Mouse (Mus musculus) gastrocnemius, postnatal 25 days (tissue): ENCODE results near the gene Rreb1. TPM values are rescaled to one million over a fixed set of nuclear protein-coding genes. Genes with fewer than 3 reads are reported as not detected.
"Not testable (repeated sequence)": the region's sequence is repeated elsewhere in the genome, so short reads cannot be mapped to it uniquely, and the experiment has no call there.

Experiments
- DNase-seq: peaks from one replicate; pipeline ENCODE4 v3.0.0; 2022
- total RNA-seq, 2 experiments: library from RNA; stranded (reverse); gene quantifications; 1 replicate in 1 of 2; 2 replicates in 1 of 2; pipeline ENCODE4 v1.2.3; 2021

The Rreb1 gene
- total RNA-seq, 2 experiments from 2014 or later = 23.5 to 24.0 TPM

DNA sequence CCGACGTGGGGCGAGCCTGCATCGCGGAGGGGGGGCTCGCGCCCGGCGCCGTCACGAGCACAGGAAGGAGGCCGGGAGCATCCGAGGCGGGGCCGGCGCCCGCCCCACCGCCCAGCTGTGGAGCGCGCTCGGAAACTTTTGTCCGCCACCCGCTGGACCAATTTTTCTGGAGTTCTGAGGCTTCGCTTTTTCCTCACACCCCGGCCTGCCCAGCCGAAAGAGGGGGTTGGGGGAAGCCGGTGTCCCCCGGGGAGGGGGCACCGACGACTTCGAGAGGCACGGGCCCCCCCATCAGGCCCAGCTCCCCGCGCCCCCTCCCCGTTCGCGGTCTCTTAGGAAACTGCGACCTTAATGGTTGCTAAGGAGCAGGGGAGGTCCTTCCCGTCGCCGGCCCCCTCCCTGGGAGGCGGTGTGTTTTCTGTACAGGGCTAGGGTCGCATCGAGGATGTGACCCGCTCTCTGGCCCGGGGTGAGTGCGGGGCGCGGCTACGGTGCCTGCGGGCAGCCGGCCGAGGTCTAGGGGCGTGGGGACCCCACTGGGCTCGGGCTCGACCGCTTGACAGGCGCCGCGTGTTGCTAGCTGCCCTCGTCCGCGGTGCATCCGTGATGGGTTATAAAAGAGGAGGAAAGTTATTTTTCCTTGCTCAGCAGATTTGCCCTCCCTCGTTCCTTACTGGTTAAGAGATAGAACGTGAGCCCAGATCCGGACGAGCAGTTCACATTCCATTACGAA lies 49.2 kb downstream of the Rreb1 start:
- peak; percentile 73 for DNase-seq

DNA sequence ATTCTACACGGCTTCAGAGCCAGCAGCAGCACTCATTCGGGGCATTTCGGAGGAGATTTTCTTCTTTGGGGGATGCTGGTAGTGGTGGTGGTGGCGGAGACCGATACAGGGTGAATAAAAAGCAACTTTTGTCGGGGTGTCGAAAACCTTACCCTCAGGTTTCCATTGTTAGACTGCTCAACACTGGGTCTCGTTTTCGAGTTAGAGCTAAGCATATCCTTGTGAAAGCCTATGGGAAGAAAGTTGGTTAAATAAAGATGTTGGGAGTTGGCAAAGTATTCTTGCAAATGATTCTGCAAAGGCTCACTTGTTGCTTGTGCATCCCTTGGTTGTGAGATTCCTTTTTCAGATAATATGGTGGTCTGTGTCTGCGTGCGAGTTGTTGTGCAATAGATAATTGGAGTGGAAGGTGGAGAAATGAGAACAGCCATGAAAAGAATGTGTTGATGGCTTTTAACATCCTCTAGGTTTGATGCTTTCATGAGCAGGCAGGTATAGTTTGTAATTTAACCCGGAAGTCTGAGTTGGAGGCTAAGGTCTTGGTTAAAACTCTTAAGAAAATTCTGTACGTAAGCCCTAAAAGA lies 49.9 kb downstream of the Rreb1 start:
- DNase-seq = no peak

GRCm38 (mm10) chr13:37828928-37829327 lies 50.7 kb downstream of the Rreb1 start:
- DNase-seq = no peak

- DNase-seq = no peak
These were observed 52.1 kb downstream of the Rreb1 start for GRCm38 (mm10) chr13:37830256-37830655.

- no peak for DNase-seq
These were observed 52.7 kb downstream of the Rreb1 start for GRCm38 (mm10) chr13:37830874-37831311.

DNA sequence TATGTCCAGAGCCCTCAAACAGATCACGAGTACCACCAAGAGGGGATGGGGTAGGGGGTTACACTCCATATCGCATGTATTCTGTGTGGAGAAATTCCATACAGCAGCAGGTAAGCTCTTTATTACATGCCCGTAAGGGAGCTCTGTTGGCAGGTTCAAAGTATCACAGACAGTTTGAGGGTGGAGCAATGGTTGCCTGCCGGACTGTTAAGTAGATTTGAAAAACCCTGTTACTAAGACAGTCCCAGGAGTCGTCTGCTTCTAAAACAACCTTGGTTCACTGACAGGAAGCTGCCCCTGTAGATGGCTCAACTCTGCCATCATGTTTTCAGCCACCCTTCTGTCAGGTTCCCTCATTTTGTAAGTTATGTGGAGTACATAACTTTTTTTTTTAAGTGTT lies 54.3 kb downstream of the Rreb1 start:
- no peak for DNase-seq

DNA sequence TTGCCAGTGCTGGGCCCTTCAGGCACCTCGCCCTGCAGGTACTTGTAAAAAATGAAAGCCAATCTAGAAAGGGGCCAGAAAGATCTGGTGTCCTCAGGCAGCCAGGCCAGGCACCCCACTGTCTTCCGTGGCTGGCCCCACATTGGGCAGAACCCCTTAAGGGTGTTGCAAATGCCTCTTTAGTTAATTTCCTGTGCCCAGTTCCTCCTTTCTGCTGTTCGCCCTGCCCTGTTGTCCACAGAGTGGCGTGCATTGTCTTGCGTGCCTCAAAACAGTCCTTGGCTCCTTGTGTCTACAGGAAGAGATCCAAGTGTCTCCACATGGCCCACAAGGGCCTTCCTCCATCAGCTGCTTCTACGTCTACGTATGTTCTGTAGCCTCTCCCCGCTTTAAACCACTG lies 55.3 kb downstream of the Rreb1 start:
- DNase-seq = no peak

- DNase-seq = no peak
These were observed 57.1 kb downstream of the Rreb1 start for GRCm38 (mm10) chr13:37835296-37835695.

DNA sequence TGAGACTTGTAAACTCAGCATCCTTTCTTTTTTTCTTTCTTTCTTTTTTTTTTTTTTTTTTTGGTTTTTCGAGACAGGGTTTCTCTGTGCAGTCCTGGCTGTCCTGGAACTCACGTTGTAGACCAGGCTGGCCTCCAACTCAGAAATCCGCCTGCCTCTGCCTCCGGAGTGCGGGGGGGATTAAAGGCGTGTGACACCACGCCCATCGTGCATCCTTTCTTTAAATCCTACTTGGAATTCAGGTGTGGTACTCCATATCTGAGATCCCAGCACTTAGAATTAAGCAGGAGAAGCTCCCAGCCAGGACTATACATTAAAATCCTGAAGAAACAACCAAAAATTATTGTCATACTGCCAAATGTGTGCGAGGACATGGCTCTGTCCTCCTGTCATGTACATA lies 57.6 kb downstream of the Rreb1 start:
- DNase-seq = not testable (repeated sequence)

- DNase-seq = no peak
These were observed 59.2 kb downstream of the Rreb1 start for GRCm38 (mm10) chr13:37837372-37837771.

DNA sequence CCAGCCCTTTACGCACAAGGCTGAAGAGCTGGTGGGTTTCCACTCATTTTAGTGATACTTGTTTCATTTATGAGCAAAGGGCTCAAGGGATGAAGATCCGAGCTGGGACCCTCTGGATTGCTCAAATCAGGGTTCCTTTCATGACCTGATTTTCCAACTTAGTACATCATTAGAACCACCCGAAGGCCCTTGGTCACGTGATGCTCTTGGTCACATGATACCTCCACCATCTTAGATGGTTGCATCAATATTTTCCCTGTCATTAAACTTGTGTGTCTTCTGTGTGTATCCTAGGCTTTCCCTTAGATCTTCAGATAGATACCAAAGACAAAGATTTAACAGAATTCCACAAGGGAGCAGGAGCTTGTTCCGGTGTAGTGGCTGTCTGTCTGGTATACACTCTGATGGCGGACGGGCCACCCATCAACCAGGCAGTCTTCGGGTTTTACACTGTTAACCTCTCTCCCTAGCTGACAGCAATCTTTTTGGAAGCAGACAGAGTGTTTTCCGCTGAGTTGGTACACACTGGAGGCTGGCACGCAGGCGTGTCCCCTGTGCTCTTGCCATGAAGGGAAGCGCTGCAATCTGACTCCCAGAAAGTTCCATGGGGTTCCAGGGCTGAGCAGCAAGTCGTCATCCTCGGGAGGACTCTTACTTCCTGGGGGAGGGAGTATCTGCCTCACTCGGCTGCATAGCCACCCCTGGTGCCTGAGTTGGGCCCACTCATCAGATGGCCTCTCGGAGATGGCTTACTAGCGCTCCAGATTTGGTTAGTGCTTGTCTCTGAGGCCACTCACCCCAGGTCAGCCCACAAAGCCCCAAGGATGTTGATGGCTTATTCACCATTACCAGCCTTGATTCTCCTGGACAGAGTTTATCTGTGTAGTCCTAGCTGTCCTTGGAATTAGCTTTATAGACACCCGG lies 60.3 kb downstream of the Rreb1 start:
- peak; percentile 69 for DNase-seq

DNA sequence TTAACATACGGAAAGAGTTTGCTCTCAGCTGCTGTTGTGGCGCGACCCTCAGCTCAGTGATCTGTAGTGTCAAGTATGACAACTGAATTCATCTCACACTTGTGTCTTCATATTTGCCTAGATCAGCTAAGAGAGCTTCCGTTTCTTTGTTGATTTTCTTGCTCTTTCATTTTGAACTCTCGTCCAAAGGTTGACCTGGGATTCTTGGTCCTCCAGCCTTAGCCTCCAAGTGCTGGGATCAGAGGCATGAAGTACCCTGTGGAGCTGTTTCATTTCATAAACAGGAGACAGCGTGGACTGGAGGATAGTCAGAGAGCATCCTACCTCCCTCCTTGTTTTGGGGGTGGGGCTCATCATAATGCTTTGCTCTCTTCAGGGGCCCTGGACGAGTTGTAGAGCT lies 65.0 kb downstream of the Rreb1 start:
- no peak for DNase-seq

DNA sequence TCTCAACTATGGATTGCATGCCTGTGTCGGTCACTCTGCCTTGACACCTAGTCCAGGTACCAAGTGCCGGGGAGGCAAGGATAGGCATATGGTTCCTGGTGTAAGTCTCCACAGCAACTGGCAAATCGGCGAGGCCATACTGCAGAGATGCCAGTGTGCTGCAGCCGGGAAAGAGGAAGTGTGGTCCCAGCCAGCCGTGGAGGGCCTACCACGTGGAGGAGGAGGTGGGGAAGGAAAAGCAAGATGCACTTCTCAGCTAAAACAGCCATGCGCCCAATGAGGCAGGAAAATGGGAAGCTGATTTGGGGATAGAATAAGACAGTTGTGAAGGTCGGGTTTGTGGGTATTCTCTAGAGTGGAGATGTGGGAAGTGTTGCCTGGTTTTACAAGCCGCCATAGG lies 65.6 kb downstream of the Rreb1 start:
- DNase-seq = no peak

DNA sequence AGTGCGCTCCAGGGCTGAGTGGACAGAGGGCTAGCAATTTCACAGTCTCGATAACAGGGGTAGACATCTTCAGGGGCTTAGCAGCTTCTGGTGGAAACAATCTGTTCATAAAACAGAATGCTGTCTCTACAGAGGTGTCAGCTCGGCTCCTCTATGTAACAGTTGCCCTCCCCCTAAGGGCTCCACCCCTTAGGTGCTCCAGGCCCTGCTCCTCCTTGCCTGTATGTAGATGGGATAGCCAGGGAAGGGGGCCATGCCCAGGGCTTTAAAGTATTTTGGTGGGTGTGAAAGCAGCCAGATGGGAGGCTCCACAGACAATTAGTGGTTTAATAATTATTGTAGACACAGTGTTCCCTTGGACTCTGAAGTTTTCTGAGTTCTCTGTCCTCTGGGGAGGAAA lies 67.0 kb downstream of the Rreb1 start:
- no peak for DNase-seq

DNA sequence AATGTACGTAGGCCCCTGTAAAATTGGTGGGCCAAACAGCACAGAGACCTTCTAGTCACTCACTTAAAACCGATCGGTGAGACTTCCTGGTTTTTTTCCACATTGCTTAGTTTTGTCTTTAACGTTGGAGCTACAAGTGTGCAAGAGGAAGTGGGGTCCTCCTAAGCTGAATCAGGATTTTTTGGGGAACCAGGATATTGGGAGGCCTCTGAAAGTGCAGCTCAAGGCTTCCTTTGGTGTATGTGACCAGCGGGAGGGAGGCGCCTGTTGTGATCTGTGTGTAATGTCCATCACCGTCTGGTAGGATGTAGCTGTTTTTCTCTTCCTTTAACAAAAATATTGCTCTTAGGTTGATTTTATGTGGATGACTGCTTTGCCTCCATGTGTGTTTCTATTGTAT lies 67.4 kb downstream of the Rreb1 start:
- DNase-seq = no peak

DNA sequence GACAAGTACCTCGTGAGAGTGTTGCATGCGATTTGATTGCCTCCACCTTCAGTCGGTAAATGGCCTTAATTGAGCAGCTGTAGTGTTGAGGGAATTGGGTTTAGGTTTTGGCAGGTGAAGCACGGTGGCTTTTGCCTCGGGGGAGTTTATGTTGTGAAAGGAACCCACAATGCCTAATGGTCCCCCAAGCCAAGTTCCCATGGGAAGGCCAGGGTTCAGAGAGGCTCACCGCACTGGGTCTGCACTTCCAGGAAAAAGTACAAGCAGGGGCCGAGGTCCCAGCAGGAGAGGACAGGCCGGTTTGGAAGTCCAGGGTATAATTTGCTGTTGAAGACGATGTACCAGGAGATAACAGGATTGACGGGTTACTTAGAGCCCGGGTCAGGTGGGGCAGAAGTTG lies 68.3 kb downstream of the Rreb1 start:
- DNase-seq = no peak

GRCm38 (mm10) chr13:37846962-37847570 lies 68.9 kb downstream of the Rreb1 start:
- DNase-seq = no peak

DNA sequence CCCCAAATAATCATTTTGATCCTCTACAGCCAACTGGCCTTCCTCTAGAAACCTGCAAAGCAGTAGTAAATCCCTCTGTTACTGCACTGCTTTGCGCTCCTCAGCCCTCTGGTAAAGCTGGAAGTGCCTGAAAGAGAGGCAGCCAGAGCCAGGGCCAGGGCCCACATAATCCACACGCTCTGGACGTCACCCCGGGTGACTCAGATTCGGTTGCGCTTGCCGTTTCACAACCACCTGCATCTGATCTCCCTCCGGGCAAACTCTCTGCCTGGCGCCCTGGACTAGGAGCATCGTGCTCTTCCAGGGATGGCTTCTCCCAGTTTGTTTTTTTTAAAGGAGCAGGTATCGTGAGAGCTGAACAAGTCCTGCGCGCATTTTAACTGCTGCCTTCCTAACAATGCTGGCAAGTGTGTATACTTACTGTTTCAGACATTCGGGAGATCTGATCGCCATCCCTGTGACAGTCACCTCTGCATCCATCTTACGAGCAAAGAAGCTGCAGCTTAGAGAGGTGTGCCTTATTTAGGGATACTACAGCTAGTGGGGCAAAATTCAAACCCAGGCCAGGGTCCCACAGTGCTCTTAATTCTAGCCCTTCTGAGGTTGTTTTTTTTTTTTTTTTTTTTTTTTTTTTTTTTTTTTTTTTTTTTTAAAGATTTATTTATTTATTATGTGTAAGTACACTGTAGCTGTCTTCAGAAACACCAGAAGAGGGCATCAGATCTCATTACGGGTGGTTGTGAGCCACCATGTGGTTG lies 69.6 kb downstream of the Rreb1 start:
- DNase-seq = peak; percentile 86

- no peak for DNase-seq
These were observed 70.2 kb downstream of the Rreb1 start for GRCm38 (mm10) chr13:37848438-37848837.

GRCm38 (mm10) chr13:37851617-37852016 lies 73.4 kb downstream of the Rreb1 start:
- DNase-seq = no peak

DNA sequence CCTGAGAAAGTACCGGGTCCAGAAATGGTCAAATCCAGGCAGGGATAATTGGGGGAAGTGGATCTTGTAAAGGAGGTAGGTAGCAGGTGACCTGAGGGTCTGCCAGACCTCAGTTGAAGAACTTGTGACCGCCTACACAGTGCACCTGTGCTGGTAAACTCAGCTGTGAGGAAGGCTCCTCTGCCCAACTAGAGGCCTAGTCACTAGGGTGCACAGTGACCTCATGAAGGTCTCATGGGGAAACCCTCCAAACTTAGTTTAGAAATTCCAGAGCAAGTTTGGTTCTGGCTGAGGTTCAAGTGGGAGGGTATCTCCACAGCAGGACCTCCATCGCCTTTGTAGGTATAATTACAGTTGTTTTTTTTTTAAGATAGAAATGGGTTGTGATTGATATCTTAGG lies 74.7 kb downstream of the Rreb1 start:
- no peak for DNase-seq

GRCm38 (mm10) chr13:37853441-37853840 lies 75.2 kb downstream of the Rreb1 start:
- no peak for DNase-seq
